ENCODE assay signal across 28 mouse cellular contexts in genomic region chr1:172180881-172181280, GRCm38 (mm10). TPM values are rescaled to one million over a fixed set of nuclear protein-coding genes. Genes with fewer than 3 reads are reported as not detected.
DNase-seq lines count a peak whose midpoint lies in the region; ATAC-seq and TF ChIP-seq lines count a peak whose summit lies in the region.
"Had no signal": no experiment of that assay in that cellular context is flagged by ENCODE, and none has a peak within 500 bp of the region (broad histone marks: within the 10 kb centered on the region; RNA-seq: fewer than 3 reads in every experiment).

No protein-coding gene starts in this region.

- no peaks in the 10 kb centered on the region for H3K27me3 ChIP-seq in kidney, embryonic 15.5 days
- H3K27me3 ChIP-seq in kidney, embryonic 16.5 days (ENCODE audit: insufficient read depth, low read length): no peaks in the 10 kb centered on the region
- no peaks in the 10 kb centered on the region for H3K27me3 ChIP-seq in stomach, embryonic 15.5 days (replicated peaks)
- no peaks in the 10 kb centered on the region for H3K27me3 ChIP-seq in stomach, postnatal 0 days (ENCODE audit: control insufficient read depth, insufficient read depth, low read length)
- H3K27me3 ChIP-seq: CH12.LX; embryonic facial prominence, embryonic 13.5 days; forebrain, embryonic 13.5 days; heart, embryonic 13.5 days; Patski had no signal

- H3K4me3 ChIP-seq in gastrocnemius, adult 2 months: no peak overlapping the region
- H3K4me3 ChIP-seq in kidney, embryonic 15.5 days (replicated peaks): no peak overlapping the region
- H3K4me3 ChIP-seq in kidney, embryonic 16.5 days (ENCODE audit: low read length): no peak overlapping the region
- H3K4me3 ChIP-seq in stomach, embryonic 15.5 days (replicated peaks): no peak overlapping the region
- no peak overlapping the region for H3K4me3 ChIP-seq in stomach, postnatal 0 days (ENCODE audit: low read depth, low read length)
- H3K4me3 ChIP-seq: embryonic facial prominence, embryonic 13.5 days; forebrain, embryonic 10.5 days; forebrain, embryonic 13.5 days; heart, embryonic 13.5 days had no signal

- no peaks in the 10 kb centered on the region for H3K9me3 ChIP-seq in kidney, embryonic 15.5 days (replicated peaks)
- no peaks in the 10 kb centered on the region for H3K9me3 ChIP-seq in kidney, embryonic 16.5 days (ENCODE audit: low read length)
- no peaks in the 10 kb centered on the region for H3K9me3 ChIP-seq in stomach, embryonic 15.5 days
- H3K9me3 ChIP-seq in stomach, postnatal 0 days (ENCODE audit: control insufficient read depth, low read length): no peaks in the 10 kb centered on the region
- H3K9me3 ChIP-seq: embryonic facial prominence, embryonic 13.5 days; forebrain, embryonic 10.5 days; forebrain, embryonic 13.5 days; G1E; heart, embryonic 13.5 days had no signal

- peak overlapping the region; percentile 63 for H3K27ac ChIP-seq in gastrocnemius, adult 2 months
- H3K27ac ChIP-seq in kidney, embryonic 15.5 days: 0 out of 2 replicates have a peak overlapping the region, but pooled peaks have one; percentile 5
- no peak overlapping the region for H3K27ac ChIP-seq in kidney, embryonic 16.5 days (ENCODE audit: low read length)
- H3K27ac ChIP-seq in stomach, embryonic 15.5 days: 0 out of 2 replicates have a peak overlapping the region, but pooled peaks have one; percentile 40
- no peak overlapping the region for H3K27ac ChIP-seq in stomach, postnatal 0 days (replicated peaks)
- H3K27ac ChIP-seq: embryonic facial prominence, embryonic 13.5 days; forebrain, embryonic 10.5 days; forebrain, embryonic 13.5 days; heart, embryonic 13.5 days; hindbrain, embryonic 14.5 days; hindbrain, postnatal 0 days had no signal

- DNase-seq in gastrocnemius, adult 2 months: no peak
- DNase-seq in gastrocnemius, postnatal 14 days: no peak
- DNase-seq in stomach, postnatal 0 days (ENCODE audit: low spot score): no peak
- DNase-seq: adrenal gland, adult 2 months; adrenal gland, postnatal 14 days; B cell, adult 2 months; cerebellum, adult 11 months; cerebellum, adult 2 months; cerebellum, adult 9-11 months; cerebellum, postnatal 25 days; gastrocnemius, postnatal 25 days; heart, postnatal 14 days; heart, postnatal 4 days had no signal

- TF ChIP-seq CTCF in gastrocnemius, adult 2 months (IDR thresholded peaks at IDR 0.05): no peak
- no peak for TF ChIP-seq CTCF in stomach, postnatal 0 days (IDR thresholded peaks at IDR 0.05; ENCODE audit: low read depth)

- intact Hi-C loops in gastrocnemius, adult 2 months (cut with DNase I): no loop called here
- intact Hi-C loops in gastrocnemius, postnatal 14 days (cut with DNase I; ENCODE audit: low total_unique reads): no loop called here

- no peak for TF ChIP-seq EP300 in stomach, postnatal 0 days (optimal IDR thresholded peaks at IDR 0.05)

- peaks cover 82% of the 10 kb centered on the region for H3K36me3 ChIP-seq in kidney, embryonic 15.5 days
- peaks cover 39% of the 10 kb centered on the region for H3K36me3 ChIP-seq in kidney, embryonic 16.5 days (ENCODE audit: insufficient read depth, low read length)
- peaks cover 9% of the 10 kb centered on the region for H3K36me3 ChIP-seq in stomach, embryonic 15.5 days
- H3K36me3 ChIP-seq in stomach, postnatal 0 days (ENCODE audit: control insufficient read depth, insufficient read depth, low read length): peaks cover 5% of the 10 kb centered on the region; the same call in 1 of the 2 replicates

- no peak for ATAC-seq in kidney, embryonic 15.5 days (replicated peaks; ENCODE audit: low FRiP score)
- no peak for ATAC-seq in kidney, embryonic 16.5 days (ENCODE audit: low FRiP score, low TSS enrichment)
- no peak; the same call in 1 of the 2 replicates for ATAC-seq in stomach, embryonic 15.5 days (ENCODE audit: insufficient read depth, low FRiP score, low read depth)
- no peak for ATAC-seq in stomach, postnatal 0 days (ENCODE audit: low FRiP score, low TSS enrichment)
- ATAC-seq: forebrain, embryonic 13.5 days; forebrain, embryonic 16.5 days; hindbrain, postnatal 0 days; inflammation-experienced regulatory T-cells, adult 6 months; intestine, embryonic 16.5 days; Patski had no signal

- H3K9ac ChIP-seq in kidney, embryonic 15.5 days: no peak overlapping the region
- H3K9ac ChIP-seq in kidney, embryonic 16.5 days (replicated peaks; ENCODE audit: low read length): no peak overlapping the region
- H3K9ac ChIP-seq in stomach, embryonic 15.5 days: no peak overlapping the region
- no peak overlapping the region for H3K9ac ChIP-seq in stomach, postnatal 0 days (ENCODE audit: low read length)
- H3K9ac ChIP-seq: embryonic facial prominence, embryonic 13.5 days; forebrain, embryonic 13.5 days; heart, embryonic 13.5 days; hindbrain, embryonic 14.5 days had no signal

- H3K4me1 ChIP-seq in kidney, embryonic 15.5 days: 0 out of 2 replicates have a peak, but pooled peaks cover 4% of the 10 kb centered on the region
- no peaks in the 10 kb centered on the region for H3K4me1 ChIP-seq in kidney, embryonic 16.5 days (ENCODE audit: insufficient read depth, low read length)
- H3K4me1 ChIP-seq in stomach, embryonic 15.5 days: no peaks in the 10 kb centered on the region
- no peaks in the 10 kb centered on the region for H3K4me1 ChIP-seq in stomach, postnatal 0 days (replicated peaks; ENCODE audit: control insufficient read depth, insufficient read depth)
- H3K4me1 ChIP-seq: embryonic facial prominence, embryonic 13.5 days; forebrain, embryonic 10.5 days; forebrain, embryonic 13.5 days; heart, embryonic 13.5 days had no signal

- WGBS in kidney, embryonic 15.5 days: 36% methylated on average over 4 of the region's 4 CpGs
- 40% methylated on average over 4 of the region's 4 CpGs for WGBS in kidney, embryonic 16.5 days
- 49% methylated on average over 4 of the region's 4 CpGs for WGBS in stomach, embryonic 15.5 days
- WGBS in stomach, postnatal 0 days: 35% methylated on average over 4 of the region's 4 CpGs

- no peak overlapping the region for H3K4me2 ChIP-seq in kidney, embryonic 15.5 days
- no peak overlapping the region for H3K4me2 ChIP-seq in kidney, embryonic 16.5 days (replicated peaks; ENCODE audit: low read depth, low read length)
- no peak overlapping the region for H3K4me2 ChIP-seq in stomach, embryonic 15.5 days
- no peak overlapping the region for H3K4me2 ChIP-seq in stomach, postnatal 0 days (replicated peaks; ENCODE audit: low read depth)
- H3K4me2 ChIP-seq: embryonic facial prominence, embryonic 13.5 days; forebrain, embryonic 13.5 days; heart, embryonic 13.5 days; hindbrain, embryonic 14.5 days had no signal

RNA-seq across cellular contexts. Expression of gene Pea15a, which starts 25.7 kb away (rescaled TPM):
- total RNA-seq in gastrocnemius, adult 2 months (2021): 10 to 100 TPM; 19.5 to 35.2 TPM
- total RNA-seq in gastrocnemius, postnatal 14 days (2021): 10 to 100 TPM; 39.2 to 60.3 TPM
- 107 and 124 TPM in 2 replicates for polyA plus RNA-seq in kidney, embryonic 15.5 days (2015; fragmentation: Nextera tagmentation; extraction: Ambion mirVana)
- polyA plus RNA-seq in kidney, embryonic 16.5 days (2015; fragmentation: Nextera tagmentation; extraction: Ambion mirVana): 129 and 132 TPM in 2 replicates
- polyA plus RNA-seq in stomach, embryonic 15.5 days (2015; fragmentation: Nextera tagmentation; extraction: Ambion mirVana): 103 and 108 TPM in 2 replicates
- polyA plus RNA-seq in stomach, postnatal 0 days (2015; fragmentation: Nextera tagmentation; extraction: Ambion mirVana): 79.4 and 81.6 TPM in 2 replicates

RNA-seq across cellular contexts. Expression of gene Dcaf8, which starts 33.0 kb away (rescaled TPM):
- total RNA-seq in gastrocnemius, adult 2 months (2021): 100 to 1,000 TPM; 158 to 193 TPM
- total RNA-seq in gastrocnemius, postnatal 14 days (2021): 100 to 1,000 TPM; 131 to 134 TPM
- polyA plus RNA-seq in kidney, embryonic 15.5 days (2015; fragmentation: Nextera tagmentation; extraction: Ambion mirVana): 125 and 132 TPM in 2 replicates
- 147 and 149 TPM in 2 replicates for polyA plus RNA-seq in kidney, embryonic 16.5 days (2015; fragmentation: Nextera tagmentation; extraction: Ambion mirVana)
- polyA plus RNA-seq in stomach, embryonic 15.5 days (2015; fragmentation: Nextera tagmentation; extraction: Ambion mirVana): 106 and 121 TPM in 2 replicates
- 57.0 and 59.8 TPM in 2 replicates for polyA plus RNA-seq in stomach, postnatal 0 days (2015; fragmentation: Nextera tagmentation; extraction: Ambion mirVana)

RNA-seq across cellular contexts. Expression of gene Casq1, which starts 38.8 kb away (rescaled TPM):
- 1,000 to 10,000 TPM; 2,819 to 3,581 TPM for total RNA-seq in gastrocnemius, adult 2 months (2021)
- 1,000 to 10,000 TPM; 6,638 to 7,021 TPM for total RNA-seq in gastrocnemius, postnatal 14 days (2021)
- polyA plus RNA-seq in kidney, embryonic 15.5 days (2015; fragmentation: Nextera tagmentation; extraction: Ambion mirVana): 6.2 and 8.9 TPM in 2 replicates
- 5.2 and 5.6 TPM in 2 replicates for polyA plus RNA-seq in kidney, embryonic 16.5 days (2015; fragmentation: Nextera tagmentation; extraction: Ambion mirVana)
- 16.2 and 17.4 TPM in 2 replicates for polyA plus RNA-seq in stomach, embryonic 15.5 days (2015; fragmentation: Nextera tagmentation; extraction: Ambion mirVana)
- polyA plus RNA-seq in stomach, postnatal 0 days (2015; fragmentation: Nextera tagmentation; extraction: Ambion mirVana): 9.8 and 9.9 TPM in 2 replicates
- total RNA-seq: G1E had no signal
- polyA plus RNA-seq: G1E; inflammation-experienced regulatory T-cells, adult 6 months had no signal

RNA-seq across cellular contexts. Expression of gene Pex19, which starts 54.3 kb away (rescaled TPM):
- total RNA-seq in gastrocnemius, adult 2 months (2021): 10 to 100 TPM; 62.9 to 80.8 TPM
- 10 to 100 TPM; 88.5 to 95.2 TPM for total RNA-seq in gastrocnemius, postnatal 14 days (2021)
- polyA plus RNA-seq in kidney, embryonic 15.5 days (2015; fragmentation: Nextera tagmentation; extraction: Ambion mirVana): 149 and 154 TPM in 2 replicates
- 170 and 172 TPM in 2 replicates for polyA plus RNA-seq in kidney, embryonic 16.5 days (2015; fragmentation: Nextera tagmentation; extraction: Ambion mirVana)
- polyA plus RNA-seq in stomach, embryonic 15.5 days (2015; fragmentation: Nextera tagmentation; extraction: Ambion mirVana): 112 and 132 TPM in 2 replicates
- polyA plus RNA-seq in stomach, postnatal 0 days (2015; fragmentation: Nextera tagmentation; extraction: Ambion mirVana): 82.9 and 92.0 TPM in 2 replicates

Comparison
In these comparisons a context has a peak if more than half of its experiments do, and no peak if none do; other contexts are left out.
1. H3K27ac ChIP-seq: peak in gastrocnemius, adult 2 months (single experiment), kidney, embryonic 15.5 days (single experiment) and stomach, embryonic 15.5 days (single experiment); none in kidney, embryonic 16.5 days (single experiment) and stomach, postnatal 0 days (single experiment).